Mouse (Mus musculus): ENCODE data around the gene Exoc4. TPM values are rescaled to one million over a fixed set of nuclear protein-coding genes. Genes with fewer than 3 reads are reported as not detected.

Gene Exoc4
- polyA plus RNA-seq, 1 experiment from 2014 or later, result 38.8 TPM

DNA sequence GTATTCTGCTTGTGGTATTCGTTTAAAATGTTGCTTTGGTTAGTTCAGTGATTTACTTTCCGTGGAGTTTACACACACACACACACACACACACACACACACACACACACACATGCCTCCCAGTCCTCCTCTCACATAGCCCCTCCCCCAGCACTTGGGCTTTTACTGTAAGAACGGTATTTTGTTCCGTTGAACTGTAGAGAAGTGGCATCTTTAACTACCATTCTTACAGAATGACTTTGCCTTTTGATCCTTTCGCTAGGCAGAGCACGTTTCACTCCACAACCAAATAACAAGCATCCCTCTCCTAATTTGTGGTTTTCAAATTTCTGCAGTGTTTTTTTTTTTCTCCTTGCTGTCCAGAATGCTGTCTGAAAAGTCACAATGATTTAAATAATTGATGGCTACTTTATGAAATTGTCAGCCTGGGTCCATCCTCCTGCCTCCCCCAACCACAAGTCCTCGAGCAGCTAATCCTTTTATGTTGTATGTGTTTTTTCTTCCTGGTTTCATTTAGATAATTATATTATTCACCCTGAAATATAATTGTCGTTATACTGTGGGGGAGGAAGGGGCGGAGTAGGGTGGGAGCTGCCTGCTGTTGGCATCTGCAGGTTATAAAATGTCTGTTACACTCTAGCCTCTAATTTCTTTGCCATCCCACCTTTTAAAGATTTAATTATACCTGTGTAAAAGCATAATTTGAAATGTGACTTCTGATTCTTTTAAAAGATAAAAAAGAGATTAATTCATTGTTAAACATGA lies 523.8 kb downstream of the Exoc4 start:
- H3K4me1 ChIP-seq, result no peaks in the 10 kb centered on the region
- no peak overlapping the region for H3K4me3 ChIP-seq (replicated peaks)
- H3K27me3 ChIP-seq (replicated peaks), result no peaks in the 10 kb centered on the region
- H3K4me2 ChIP-seq, result no peak overlapping the region
- no peak overlapping the region for H3K9ac ChIP-seq (replicated peaks)
- no peaks in the 10 kb centered on the region for H3K9me3 ChIP-seq (replicated peaks)
- 41% methylated on average over 9 of the region's 9 CpGs for WGBS
- ATAC-seq (ENCODE audit: low FRiP score), result no peak
- no peaks in the 10 kb centered on the region for H3K36me3 ChIP-seq
- H3K27ac ChIP-seq (replicated peaks), result no peak overlapping the region

DNA sequence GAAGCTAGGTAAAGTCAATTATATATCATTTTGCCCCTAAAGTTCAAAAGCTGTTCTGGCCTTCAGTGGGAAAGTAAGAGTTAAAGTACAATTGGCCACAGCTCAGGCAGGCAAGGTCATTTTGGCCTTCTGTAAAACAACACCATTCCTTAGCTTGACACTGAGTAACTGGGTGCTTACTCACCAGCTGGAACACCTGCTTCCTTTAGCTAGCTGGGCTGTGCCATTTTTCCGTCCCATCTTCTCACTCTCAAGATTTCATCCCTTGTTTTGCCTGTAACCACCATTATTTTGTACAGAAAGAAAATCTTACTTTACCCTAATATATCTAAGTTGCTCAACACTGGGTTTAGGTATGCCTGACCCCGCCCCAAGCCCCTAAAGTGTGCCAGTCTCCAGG lies 543.7 kb downstream of the Exoc4 start:
- Histone ChIP-seq H3K27me3 (replicated peaks) (no peaks in the 10 kb centered on the region), H3K4me2 (no peak overlapping the region)
- ATAC-seq (ENCODE audit: low FRiP score), result no peak

GRCm38 (mm10) chr6:33801254-33801653 lies 552.4 kb downstream of the Exoc4 start:
- no peak overlapping the region for H3K9ac ChIP-seq (replicated peaks)
- H3K4me3 ChIP-seq (replicated peaks), result no peak overlapping the region
- WGBS, result 92% methylated on average over 3 of the region's 3 CpGs
- no peak overlapping the region for H3K27ac ChIP-seq (replicated peaks)
- H3K36me3 ChIP-seq, result no peaks in the 10 kb centered on the region
- H3K4me2 ChIP-seq, result no peak overlapping the region
- no peaks in the 10 kb centered on the region for H3K27me3 ChIP-seq (replicated peaks)
- no peak for ATAC-seq (ENCODE audit: low FRiP score)
- 0 out of 2 replicates have a peak, but pooled peaks cover 2% of the 10 kb centered on the region for H3K4me1 ChIP-seq
- H3K9me3 ChIP-seq (replicated peaks), result no peaks in the 10 kb centered on the region

More for the DNA sequence above, 543.7 kb downstream of the Exoc4 start:
- Histone ChIP-seq H3K27ac (replicated peaks) (no peak overlapping the region), H3K9ac (replicated peaks) (no peak overlapping the region), H3K9me3 (replicated peaks) (no peaks in the 10 kb centered on the region), H3K4me1 (0 out of 2 replicates have a peak, but pooled peaks cover 4% of the 10 kb centered on the region), H3K36me3 (no peaks in the 10 kb centered on the region), H3K4me3 (replicated peaks) (no peak overlapping the region)
- WGBS, result 93% methylated on average over 2 of the region's 2 CpGs

DNA sequence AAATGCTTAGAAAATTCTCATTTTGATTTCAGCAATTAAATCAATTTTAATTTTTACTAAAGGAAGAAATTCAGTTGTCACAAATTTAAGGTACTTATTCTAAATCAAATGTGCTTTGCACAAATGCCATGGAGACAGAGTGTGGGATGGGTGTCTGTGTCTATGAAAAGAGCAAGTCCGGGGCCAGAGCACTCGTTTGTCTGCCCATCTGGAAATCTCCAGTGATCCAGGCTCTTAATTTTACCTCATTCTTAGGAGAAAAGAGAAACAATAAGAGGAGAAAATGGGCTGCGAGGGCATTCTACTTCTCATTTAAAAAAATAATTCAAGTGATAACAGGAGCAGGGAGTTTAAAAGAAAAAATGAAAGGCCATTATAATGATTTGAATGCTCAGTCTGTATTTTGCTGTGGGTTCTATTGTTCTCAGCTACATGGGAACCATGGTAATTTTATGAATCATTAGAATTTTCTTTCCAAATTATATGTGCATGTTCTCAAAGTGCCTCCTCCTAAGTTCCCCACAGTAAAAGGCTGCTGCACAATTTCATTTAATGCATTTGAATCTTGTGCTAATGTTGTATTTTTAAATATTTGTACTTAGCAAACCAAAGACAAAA lies 554.7 kb downstream of the Exoc4 start:
- no peak for ATAC-seq (ENCODE audit: low FRiP score)
- Histone ChIP-seq H3K4me1 (no peaks in the 10 kb centered on the region), H3K9me3 (replicated peaks) (no peaks in the 10 kb centered on the region), H3K36me3 (no peaks in the 10 kb centered on the region), H3K4me2 (no peak overlapping the region), H3K27me3 (replicated peaks) (no peaks in the 10 kb centered on the region), H3K4me3 (replicated peaks) (no peak overlapping the region), H3K27ac (replicated peaks) (no peak overlapping the region), H3K9ac (replicated peaks) (no peak overlapping the region)
- WGBS, result 22% methylated on average over 3 of the region's 3 CpGs

- no peaks in the 10 kb centered on the region for H3K9me3 ChIP-seq (replicated peaks)
- no peak for ATAC-seq (ENCODE audit: low FRiP score)
- no peak overlapping the region for H3K27ac ChIP-seq (replicated peaks)
- H3K9ac ChIP-seq (replicated peaks), result no peak overlapping the region
- H3K4me2 ChIP-seq, result no peak overlapping the region
- H3K4me3 ChIP-seq (replicated peaks), result no peak overlapping the region
- H3K36me3 ChIP-seq, result no peaks in the 10 kb centered on the region
- no peaks in the 10 kb centered on the region for H3K4me1 ChIP-seq
- WGBS, result 50% methylated on average over 2 of the region's 2 CpGs
- H3K27me3 ChIP-seq (replicated peaks), result no peaks in the 10 kb centered on the region
Observed at GRCm38 (mm10) chr6:33804775-33805174, 555.9 kb downstream of the Exoc4 start.

DNA sequence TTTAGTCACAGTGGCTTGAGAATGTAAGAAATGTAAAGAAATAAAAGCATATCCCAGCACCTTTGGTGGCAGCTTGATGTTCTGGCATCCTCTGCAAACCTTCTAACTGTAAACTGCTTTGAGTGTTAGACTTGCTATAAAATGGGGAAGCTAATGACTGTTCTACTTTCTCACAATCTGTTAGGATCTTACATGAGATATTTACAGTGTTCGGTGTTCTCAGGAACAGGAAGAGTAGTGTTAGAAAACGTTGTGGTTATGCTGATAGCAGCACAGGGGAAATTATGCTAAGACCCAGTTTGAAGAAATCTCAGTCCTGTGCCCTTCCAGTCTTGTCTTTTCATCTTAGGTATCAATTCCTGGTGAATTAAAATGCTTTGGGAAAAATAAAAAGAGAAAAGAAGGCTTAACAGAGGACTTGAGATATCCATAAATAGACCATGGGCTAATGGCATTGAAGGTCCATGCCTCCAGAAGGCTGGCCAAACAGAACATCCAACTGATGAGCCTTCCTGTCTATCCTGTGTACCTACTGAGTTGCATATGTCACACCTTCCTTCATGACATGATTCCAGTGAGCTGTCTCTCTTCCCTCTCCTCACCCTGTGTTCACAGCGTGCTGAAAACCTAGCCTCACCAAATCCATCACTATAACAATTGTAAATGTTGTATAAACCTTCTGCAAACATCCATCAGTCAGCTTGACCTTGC lies 557.3 kb downstream of the Exoc4 start:
- H3K4me3 ChIP-seq (replicated peaks), result no peak overlapping the region
- no peak overlapping the region for H3K4me2 ChIP-seq
- H3K27me3 ChIP-seq (replicated peaks), result no peaks in the 10 kb centered on the region
- H3K4me1 ChIP-seq, result no peaks in the 10 kb centered on the region
- 83% methylated on average over 3 of the region's 3 CpGs for WGBS
- no peak overlapping the region for H3K27ac ChIP-seq (replicated peaks)
- H3K36me3 ChIP-seq, result no peaks in the 10 kb centered on the region
- no peak for ATAC-seq (ENCODE audit: low FRiP score)
- no peaks in the 10 kb centered on the region for H3K9me3 ChIP-seq (replicated peaks)
- H3K9ac ChIP-seq (replicated peaks), result no peak overlapping the region

DNA sequence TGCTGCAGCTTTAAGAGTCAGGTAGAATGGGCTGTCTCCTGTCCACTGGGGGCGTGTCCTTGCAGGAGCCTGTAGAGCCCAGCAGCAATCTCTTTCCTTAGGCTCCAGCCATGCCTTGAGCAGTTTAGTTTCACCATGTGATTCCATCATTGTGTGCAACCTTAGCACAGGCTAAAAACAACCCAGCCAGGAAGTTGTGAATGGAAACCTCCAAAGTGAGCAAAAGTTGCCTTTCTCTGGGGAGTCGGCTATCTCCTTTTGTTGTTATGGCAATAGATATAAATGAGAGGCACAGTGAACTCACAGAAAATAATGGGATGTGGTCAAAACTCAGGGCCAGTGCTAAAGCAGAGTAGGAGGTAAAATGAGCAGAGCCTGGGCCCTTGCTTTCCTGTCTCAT lies 565.5 kb downstream of the Exoc4 start:
- ATAC-seq (ENCODE audit: low FRiP score), result no peak
- no peaks in the 10 kb centered on the region for H3K36me3 ChIP-seq
- WGBS, result 66% methylated on average over 2 of the region's 2 CpGs
- no peaks in the 10 kb centered on the region for H3K27me3 ChIP-seq (replicated peaks)
- H3K9me3 ChIP-seq (replicated peaks), result no peaks in the 10 kb centered on the region
- no peak overlapping the region for H3K9ac ChIP-seq (replicated peaks)
- H3K4me2 ChIP-seq, result no peak overlapping the region
- H3K4me3 ChIP-seq (replicated peaks), result no peak overlapping the region
- H3K4me1 ChIP-seq, result no peaks in the 10 kb centered on the region
- no peak overlapping the region for H3K27ac ChIP-seq (replicated peaks)

DNA sequence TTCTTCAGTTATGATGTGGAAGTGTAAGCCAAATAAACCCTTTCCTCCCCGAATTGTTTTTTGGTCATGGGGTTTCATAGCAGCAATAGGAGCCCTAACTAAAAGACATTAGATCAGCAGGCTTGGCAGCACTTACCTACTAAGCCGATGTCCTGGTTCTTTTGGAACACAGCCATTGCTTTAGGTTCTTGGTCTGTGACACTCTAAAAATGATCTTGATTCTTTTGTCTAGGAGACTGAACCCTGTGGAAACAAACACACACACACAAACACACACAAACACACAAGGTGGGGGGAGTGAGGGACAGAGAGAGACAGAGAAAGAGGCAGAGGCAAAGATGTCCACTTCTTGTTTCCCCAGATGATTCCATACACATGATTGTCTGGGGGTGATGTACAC lies 574.3 kb downstream of the Exoc4 start:
- 82% methylated on average over 2 of the region's 2 CpGs for WGBS
- H3K9me3 ChIP-seq (replicated peaks), result no peaks in the 10 kb centered on the region

GRCm38 (mm10) chr6:33823777-33824302 lies 575.0 kb downstream of the Exoc4 start:
- Histone ChIP-seq H3K36me3 (no peaks in the 10 kb centered on the region), H3K4me2 (no peak overlapping the region), H3K9me3 (replicated peaks) (no peaks in the 10 kb centered on the region), H3K27me3 (replicated peaks) (no peaks in the 10 kb centered on the region), H3K27ac (replicated peaks) (0 out of 2 replicates have a peak overlapping the region, but pooled peaks have one; percentile 23), H3K4me1 (no peaks in the 10 kb centered on the region), H3K9ac (replicated peaks) (no peak overlapping the region), H3K4me3 (replicated peaks) (no peak overlapping the region)
- ATAC-seq (ENCODE audit: low FRiP score), result no peak
- 76% methylated on average over 6 of the region's 6 CpGs for WGBS

More for the DNA sequence above, 574.3 kb downstream of the Exoc4 start:
- H3K4me1 ChIP-seq, result no peaks in the 10 kb centered on the region
- H3K4me2 ChIP-seq, result no peak overlapping the region
- no peak overlapping the region for H3K4me3 ChIP-seq (replicated peaks)
- no peaks in the 10 kb centered on the region for H3K27me3 ChIP-seq (replicated peaks)
- no peak overlapping the region for H3K27ac ChIP-seq (replicated peaks)
- ATAC-seq (ENCODE audit: low FRiP score), result no peak
- H3K36me3 ChIP-seq, result no peaks in the 10 kb centered on the region
- H3K9ac ChIP-seq (replicated peaks), result no peak overlapping the region

DNA sequence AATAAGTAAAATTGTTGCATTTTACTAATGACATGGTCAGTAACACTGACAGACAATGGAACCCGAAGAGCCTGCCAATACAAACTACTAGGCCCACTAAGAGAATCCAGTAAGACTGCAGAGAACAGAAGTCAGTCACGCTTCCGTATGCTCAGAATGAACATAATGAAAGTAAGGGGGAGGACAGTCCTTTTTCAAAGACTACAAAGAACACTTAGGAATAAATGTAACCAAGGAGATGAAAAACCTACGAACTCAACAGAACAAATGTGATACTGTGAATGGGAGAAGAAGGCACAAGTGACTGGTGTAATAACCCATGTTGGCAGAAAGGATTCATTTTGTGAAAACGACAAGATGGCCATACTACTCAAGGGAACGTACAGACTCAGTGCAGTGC lies 579.6 kb downstream of the Exoc4 start:
- Histone ChIP-seq H3K27me3 (replicated peaks) (no peaks in the 10 kb centered on the region), H3K9me3 (replicated peaks) (no peaks in the 10 kb centered on the region), H3K9ac (replicated peaks) (no peak overlapping the region), H3K27ac (replicated peaks) (no peak overlapping the region), H3K36me3 (no peaks in the 10 kb centered on the region), H3K4me3 (replicated peaks) (no peak overlapping the region), H3K4me2 (no peak overlapping the region), H3K4me1 (no peaks in the 10 kb centered on the region)
- 34% methylated on average over 6 of the region's 6 CpGs for WGBS
- ATAC-seq (ENCODE audit: low FRiP score), result no peak

DNA sequence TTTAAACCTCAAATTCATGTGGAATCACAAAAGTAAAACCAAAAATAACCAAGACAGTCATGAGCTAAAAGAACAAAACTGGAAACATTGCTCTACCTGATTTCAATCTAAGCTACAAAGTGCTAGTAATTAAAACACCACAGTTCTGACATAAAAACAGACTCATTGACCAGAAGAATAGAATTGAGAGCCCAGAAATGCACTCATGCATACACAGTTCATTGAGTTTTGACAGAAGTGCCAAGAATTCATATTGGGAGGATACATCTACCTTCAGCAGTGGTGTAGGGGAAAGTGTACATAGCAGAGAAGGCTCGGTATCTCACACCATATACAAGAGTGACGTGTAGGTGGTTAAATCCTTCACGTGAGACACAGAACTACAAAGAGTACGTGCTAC lies 580.4 kb downstream of the Exoc4 start:
- H3K4me3 ChIP-seq (replicated peaks), result no peak overlapping the region
- H3K4me1 ChIP-seq, result no peaks in the 10 kb centered on the region
- H3K9ac ChIP-seq (replicated peaks), result no peak overlapping the region
- H3K27me3 ChIP-seq (replicated peaks), result no peaks in the 10 kb centered on the region
- WGBS, result 94% methylated on average over 4 of the region's 4 CpGs
- H3K9me3 ChIP-seq (replicated peaks), result no peaks in the 10 kb centered on the region
- no peak overlapping the region for H3K4me2 ChIP-seq
- no peaks in the 10 kb centered on the region for H3K36me3 ChIP-seq
- ATAC-seq (ENCODE audit: low FRiP score), result no peak
- no peak overlapping the region for H3K27ac ChIP-seq (replicated peaks)

All from neural tube, embryonic 15.5 days (tissue).